10 mouse cellular contexts compared by ENCODE assay signal in the genomic region with DNA sequence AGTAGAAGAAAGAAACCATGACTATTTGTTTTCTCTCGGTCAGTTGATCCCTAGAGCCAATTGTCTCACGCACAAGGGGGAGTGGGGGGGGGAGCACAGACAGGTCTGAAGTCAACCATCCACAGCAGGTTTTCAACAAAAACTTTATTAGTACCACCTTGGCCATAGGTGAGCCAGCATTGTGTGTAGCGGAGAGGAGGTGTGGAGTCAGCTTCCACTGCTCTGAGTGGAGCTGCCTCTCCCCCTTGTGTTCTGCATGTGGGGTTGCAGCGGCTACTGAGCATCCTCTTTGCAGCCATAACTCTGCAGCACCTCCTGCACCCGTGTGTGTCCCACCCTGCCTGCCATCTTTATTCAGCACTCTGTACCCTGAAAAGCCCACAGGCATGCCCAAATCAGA. TPM values are rescaled to one million over a fixed set of nuclear protein-coding genes. Genes with fewer than 3 reads are reported as not detected.
DNase-seq lines count a peak whose midpoint lies in the region; ATAC-seq lines count a peak whose summit lies in the region.
"Had no signal": no experiment of that assay in that cellular context is flagged by ENCODE, and none has a peak within 500 bp of the region (broad histone marks: within the 10 kb centered on the region; RNA-seq: fewer than 3 reads in every experiment).

No protein-coding gene starts in this region.

- H3K27me3 ChIP-seq in limb, embryonic 11.5 days (ENCODE audit: control insufficient read depth, insufficient read depth, low read length) = peaks cover 4% of the 10 kb centered on the region; the same call in 1 of the 2 replicates
- H3K27me3 ChIP-seq in limb, embryonic 10.5 days (ENCODE audit: low read depth, poor library complexity, severe bottlenecking) = peaks cover 15% of the 10 kb centered on the region
- H3K27me3 ChIP-seq in forebrain, embryonic 14.5 days (replicated peaks; ENCODE audit: control insufficient read depth, insufficient read depth, low read length) = no peaks in the 10 kb centered on the region

- H3K36me3 ChIP-seq in limb, embryonic 11.5 days (ENCODE audit: control insufficient read depth, insufficient read depth, low read length) = no peaks in the 10 kb centered on the region
- H3K36me3 ChIP-seq in limb, embryonic 10.5 days = no peaks in the 10 kb centered on the region
- no peaks in the 10 kb centered on the region for H3K36me3 ChIP-seq in forebrain, embryonic 14.5 days (ENCODE audit: control insufficient read depth, insufficient read depth, low read length)
- H3K36me3 ChIP-seq: lung, embryonic 15.5 days had no signal

- no peaks in the 10 kb centered on the region for H3K4me1 ChIP-seq in limb, embryonic 11.5 days (ENCODE audit: control insufficient read depth, insufficient read depth, low read length)
- peaks cover 40% of the 10 kb centered on the region for H3K4me1 ChIP-seq in limb, embryonic 10.5 days
- no peaks in the 10 kb centered on the region for H3K4me1 ChIP-seq in forebrain, embryonic 14.5 days (ENCODE audit: control insufficient read depth, insufficient read depth, low read length)
- H3K4me1 ChIP-seq: lung, embryonic 15.5 days had no signal

- H3K9ac ChIP-seq in limb, embryonic 11.5 days (ENCODE audit: low read length) = no peak overlapping the region
- no peak overlapping the region for H3K9ac ChIP-seq in forebrain, embryonic 14.5 days (ENCODE audit: low read length)
- H3K9ac ChIP-seq: lung, embryonic 15.5 days had no signal

- no peak overlapping the region for H3K4me3 ChIP-seq in limb, embryonic 11.5 days (ENCODE audit: low read depth, low read length)
- H3K4me3 ChIP-seq in limb, embryonic 10.5 days = no peak overlapping the region
- H3K4me3 ChIP-seq in forebrain, embryonic 14.5 days (ENCODE audit: low read depth, low read length) = no peak overlapping the region
- H3K4me3 ChIP-seq: lung, embryonic 15.5 days had no signal

- H3K9me3 ChIP-seq in limb, embryonic 11.5 days (ENCODE audit: control insufficient read depth, low read length) = no peaks in the 10 kb centered on the region
- H3K9me3 ChIP-seq in limb, embryonic 10.5 days (replicated peaks) = no peaks in the 10 kb centered on the region
- no peaks in the 10 kb centered on the region for H3K9me3 ChIP-seq in forebrain, embryonic 14.5 days (replicated peaks; ENCODE audit: control insufficient read depth, low read length)
- H3K9me3 ChIP-seq: lung, embryonic 15.5 days had no signal

- no peak for ATAC-seq in limb, embryonic 11.5 days (ENCODE audit: insufficient number of reproducible peaks, low FRiP score, low TSS enrichment, low read depth)
- ATAC-seq in forebrain, embryonic 14.5 days = peak; percentile 57; the same call in 1 of the 2 replicates

- no peak overlapping the region for H3K27ac ChIP-seq in limb, embryonic 11.5 days (replicated peaks; ENCODE audit: low read depth, low read length)
- no peak overlapping the region for H3K27ac ChIP-seq in limb, embryonic 10.5 days
- no peak overlapping the region for H3K27ac ChIP-seq in forebrain, embryonic 14.5 days (ENCODE audit: low read depth, low read length)
- H3K27ac ChIP-seq: lung, embryonic 15.5 days had no signal

- 33% methylated on average over 5 of the region's 5 CpGs for WGBS in limb, embryonic 11.5 days
- WGBS in limb, embryonic 10.5 days = 38% methylated on average over 5 of the region's 5 CpGs
- 15% methylated on average over 5 of the region's 5 CpGs for WGBS in forebrain, embryonic 14.5 days

- H3K4me2 ChIP-seq in limb, embryonic 11.5 days (ENCODE audit: low read depth, severe bottlenecking) = no peak overlapping the region
- no peak overlapping the region for H3K4me2 ChIP-seq in forebrain, embryonic 14.5 days (ENCODE audit: low read length)
- H3K4me2 ChIP-seq: lung, embryonic 15.5 days had no signal

- DNase-seq in adrenal gland, adult 8-10 months = peak; percentile 14
- no peak for DNase-seq in adrenal gland, adult 18-20 months (ENCODE audit: low spot score in 2 of 2)
- DNase-seq in limb, embryonic 11.5 days (ENCODE audit: low spot score) = peak; percentile 42
- no peak for DNase-seq in limb, embryonic 10.5 days (ENCODE audit: low spot score)
- DNase-seq in forebrain, embryonic 14.5 days (ENCODE audit: low spot score) = peak; percentile 70
- peak; percentile 39 for DNase-seq in right cerebral cortex, adult 18-20 months
- DNase-seq in T-cell, adult 2 months (ENCODE audit: low spot score) = no peak
- no peak for DNase-seq in yolk sac, embryonic 10.5 days (ENCODE audit: low spot score)

RNA-seq across cellular contexts. Expression of gene Asic2, which starts 6.3 kb away (rescaled TPM):
- total RNA-seq in adrenal gland, adult 8-10 months (2022) = 1 to 10 TPM; 3.2 to 5.1 (median 4.2) TPM
- total RNA-seq in adrenal gland, adult 18-20 months (2021) = 1 to 10 TPM; 2.5 to 3.2 TPM
- 0.27 and 0.41 TPM in 2 replicates for polyA plus RNA-seq in limb, embryonic 11.5 days (2014; fragmentation: Nextera tagmentation; extraction: Ambion mirVana)
- polyA plus RNA-seq in limb, embryonic 10.5 days (2016; fragmentation: Nextera tagmentation; extraction: Ambion mirVana) = 1.1 and 2.3 TPM in 2 replicates
- 3.8 and 5.0 TPM in 2 replicates for polyA plus RNA-seq in forebrain, embryonic 14.5 days (2014; fragmentation: Nextera tagmentation; extraction: Ambion mirVana)
- polyA plus RNA-seq: heart, embryonic 14.5 days had no signal

Comparison
In these comparisons a context has a peak if more than half of its experiments do, and no peak if none do; other contexts are left out.
1. DNase-seq: peak in adrenal gland, adult 8-10 months (single experiment), limb, embryonic 11.5 days (single experiment), forebrain, embryonic 14.5 days (single experiment) and right cerebral cortex, adult 18-20 months (single experiment); none in adrenal gland, adult 18-20 months (0 of 2), limb, embryonic 10.5 days (single experiment), T-cell, adult 2 months (single experiment) and yolk sac, embryonic 10.5 days (single experiment).